Mouse (Mus musculus): ENCODE data around the gene Zfp111.

DNA sequence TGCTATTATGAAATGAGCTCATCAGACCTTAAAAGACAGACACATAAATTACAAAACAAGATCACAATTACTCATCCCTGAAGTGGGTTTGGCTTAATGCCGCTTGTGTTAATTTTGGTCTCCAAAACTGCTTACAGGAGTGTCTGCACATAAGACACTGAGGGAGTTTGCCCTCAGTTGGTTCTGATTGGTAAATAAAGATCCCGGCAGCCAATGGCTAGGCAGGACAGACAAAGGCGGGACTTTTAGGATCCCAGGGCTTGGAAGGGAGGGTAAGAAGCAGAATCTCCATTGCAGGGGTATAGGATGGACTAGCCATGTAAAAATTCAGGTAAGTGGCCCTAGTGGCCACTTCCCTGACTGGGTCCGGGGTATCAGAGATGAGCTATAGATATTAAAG lies 14.3 kb downstream of the Zfp111 start:
- TF ChIP-seq CTCF (IDR thresholded peaks at IDR 0.05; ENCODE audit: insufficient read depth, low read depth, low read length) (no peak), POLR2A (IDR thresholded peaks at IDR 0.05; ENCODE audit: insufficient read depth, low read depth, low read length) (no peak)
